ENCODE assay signal across 8 mouse cellular contexts in the genomic region with DNA sequence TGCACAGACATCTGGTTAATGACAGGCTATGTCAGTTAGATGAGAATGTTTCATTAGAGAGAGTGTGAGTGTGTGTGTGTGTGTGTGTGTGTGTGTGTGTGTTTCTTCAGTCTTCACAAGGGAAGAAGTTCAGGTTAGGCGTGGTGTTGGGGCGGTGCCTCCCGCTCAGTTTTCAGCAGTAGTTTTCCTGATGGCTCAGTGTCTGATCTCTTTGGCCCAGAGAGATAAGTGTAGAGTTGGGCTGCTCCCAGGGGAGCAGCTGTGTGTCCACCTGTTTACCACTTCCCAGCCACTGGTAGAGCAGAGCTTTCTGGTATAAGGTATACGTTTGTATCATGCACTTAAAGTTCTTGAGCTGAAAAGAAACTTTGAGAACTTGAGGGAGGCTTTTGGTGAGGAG. TPM values are rescaled to one million over a fixed set of nuclear protein-coding genes. Genes with fewer than 3 reads are reported as not detected.
DNase-seq lines count a peak whose midpoint lies in the region; ATAC-seq and TF ChIP-seq lines count a peak whose summit lies in the region.

No protein-coding gene starts in this region.

- peaks cover 25% of the 10 kb centered on the region for H3K4me1 ChIP-seq in embryonic facial prominence, embryonic 12.5 days
- H3K4me1 ChIP-seq in intestine, embryonic 16.5 days (ENCODE audit: control insufficient read depth, insufficient read depth, low read length): peaks cover 24% of the 10 kb centered on the region
- peaks cover 38% of the 10 kb centered on the region for H3K4me1 ChIP-seq in neural tube, embryonic 12.5 days

- H3K27ac ChIP-seq in layer of hippocampus, adult 2 months: peak overlapping the region; percentile 93
- no peak overlapping the region for H3K27ac ChIP-seq in embryonic facial prominence, embryonic 12.5 days
- H3K27ac ChIP-seq in intestine, embryonic 16.5 days (ENCODE audit: low read length): no peak overlapping the region
- no peak overlapping the region for H3K27ac ChIP-seq in neural tube, embryonic 12.5 days

- peaks cover 20% of the 10 kb centered on the region for H3K36me3 ChIP-seq in embryonic facial prominence, embryonic 12.5 days
- peaks cover 3% of the 10 kb centered on the region; the same call in 1 of the 2 replicates for H3K36me3 ChIP-seq in intestine, embryonic 16.5 days (ENCODE audit: control insufficient read depth, insufficient read depth, low read length)
- H3K36me3 ChIP-seq in neural tube, embryonic 12.5 days: peaks cover 17% of the 10 kb centered on the region

- no peak for TF ChIP-seq CTCF in layer of hippocampus, adult 2 months (conservative IDR thresholded peaks at IDR 0.05)

- no peaks in the 10 kb centered on the region for H3K27me3 ChIP-seq in embryonic facial prominence, embryonic 12.5 days
- H3K27me3 ChIP-seq in intestine, embryonic 16.5 days (replicated peaks; ENCODE audit: control insufficient read depth, insufficient read depth, low read length): no peaks in the 10 kb centered on the region
- no peaks in the 10 kb centered on the region for H3K27me3 ChIP-seq in neural tube, embryonic 12.5 days (replicated peaks)

- peak overlapping the region; percentile 94 for H3K4me2 ChIP-seq in embryonic facial prominence, embryonic 12.5 days (replicated peaks)
- peak overlapping the region; percentile 93 for H3K4me2 ChIP-seq in intestine, embryonic 16.5 days (ENCODE audit: low read depth, low read length)
- H3K4me2 ChIP-seq in neural tube, embryonic 12.5 days (replicated peaks): peak overlapping the region; percentile 98

- H3K4me3 ChIP-seq in layer of hippocampus, adult 2 months: peak overlapping the region; percentile 100
- H3K4me3 ChIP-seq in embryonic facial prominence, embryonic 12.5 days: peak overlapping the region; percentile 100
- peak overlapping the region; percentile 97; the same call in 1 of the 2 replicates for H3K4me3 ChIP-seq in intestine, embryonic 16.5 days (ENCODE audit: low read length)
- peak overlapping the region; percentile 92; the same call in 1 of the 2 replicates for H3K4me3 ChIP-seq in neural tube, embryonic 12.5 days

- no peak for DNase-seq in layer of hippocampus, adult 2 months (ENCODE audit: low spot score in 2 of 2)
- DNase-seq in layer of hippocampus, postnatal 36 days: no peak
- no peak for DNase-seq in frontal cortex, postnatal 10 days (ENCODE audit: low spot score in 2 of 2)
- no peak for DNase-seq in natural killer cell, adult 2 months (ENCODE audit: low spot score in 2 of 2)

- no peaks in the 10 kb centered on the region for H3K9me3 ChIP-seq in embryonic facial prominence, embryonic 12.5 days
- no peaks in the 10 kb centered on the region for H3K9me3 ChIP-seq in intestine, embryonic 16.5 days (ENCODE audit: control insufficient read depth, low read length)
- H3K9me3 ChIP-seq in neural tube, embryonic 12.5 days: no peaks in the 10 kb centered on the region

- no peak for ATAC-seq in embryonic facial prominence, embryonic 12.5 days (ENCODE audit: insufficient number of reproducible peaks, insufficient read depth, low FRiP score, low TSS enrichment)
- no peak for ATAC-seq in intestine, embryonic 16.5 days
- no peak for ATAC-seq in neural tube, embryonic 12.5 days (ENCODE audit: low FRiP score, low read depth)
- no peak for ATAC-seq in monocyte, adult 5-6 weeks (replicated peaks; ENCODE audit: insufficient number of reproducible peaks, low FRiP score, low TSS enrichment, poor library complexity, severe bottlenecking)

- H3K9ac ChIP-seq in embryonic facial prominence, embryonic 12.5 days: peak overlapping the region; percentile 99
- peak overlapping the region; percentile 42 for H3K9ac ChIP-seq in intestine, embryonic 16.5 days (ENCODE audit: low read depth, low read length)
- H3K9ac ChIP-seq in neural tube, embryonic 12.5 days: peak overlapping the region; percentile 97; the same call in 1 of the 2 replicates

- 81% methylated on average over 4 of the region's 4 CpGs for WGBS in embryonic facial prominence, embryonic 12.5 days
- WGBS in intestine, embryonic 16.5 days: 64% methylated on average over 4 of the region's 4 CpGs
- WGBS in neural tube, embryonic 12.5 days: 88% methylated on average over 4 of the region's 4 CpGs

RNA-seq across cellular contexts. Expression of a gene that starts 1.6 kb away (rescaled TPM):
- 100 to 1,000 TPM; 309 to 325 TPM for total RNA-seq in layer of hippocampus, adult 2 months (2021)
- 100 to 1,000 TPM; 272 to 282 TPM for total RNA-seq in layer of hippocampus, postnatal 36 days (2021)
- polyA plus RNA-seq in embryonic facial prominence, embryonic 12.5 days (2016; fragmentation: Nextera tagmentation; extraction: Ambion mirVana): 206 and 217 TPM in 2 replicates
- 211 and 233 TPM in 2 replicates for polyA plus RNA-seq in intestine, embryonic 16.5 days (2015; fragmentation: Nextera tagmentation; extraction: Ambion mirVana)
- polyA plus RNA-seq in neural tube, embryonic 12.5 days (2016; fragmentation: Nextera tagmentation; extraction: Ambion mirVana): 186 and 216 TPM in 2 replicates
- total RNA-seq in monocyte, adult 5-6 weeks (2017): 46.6 to 76.8 TPM (median 71.5 TPM) in 3 replicates

RNA-seq across cellular contexts. Expression of a gene that starts 19.8 kb away (rescaled TPM):
- 10 to 100 TPM; 39.4 to 47.0 TPM for total RNA-seq in layer of hippocampus, adult 2 months (2021)
- 10 to 100 TPM; 32.0 to 37.8 TPM for total RNA-seq in layer of hippocampus, postnatal 36 days (2021)
- polyA plus RNA-seq in embryonic facial prominence, embryonic 12.5 days (2016; fragmentation: Nextera tagmentation; extraction: Ambion mirVana): 38.7 and 41.4 TPM in 2 replicates
- polyA plus RNA-seq in intestine, embryonic 16.5 days (2015; fragmentation: Nextera tagmentation; extraction: Ambion mirVana): 24.3 and 27.1 TPM in 2 replicates
- polyA plus RNA-seq in neural tube, embryonic 12.5 days (2016; fragmentation: Nextera tagmentation; extraction: Ambion mirVana): 29.6 and 32.9 TPM in 2 replicates
- 9.6 to 18.6 TPM (median 15.9 TPM) in 3 replicates for total RNA-seq in monocyte, adult 5-6 weeks (2017)

RNA-seq across cellular contexts. Expression of a gene that starts 29.7 kb away (rescaled TPM):
- 100 to 1,000 TPM; 305 to 320 TPM for total RNA-seq in layer of hippocampus, adult 2 months (2021)
- 100 to 1,000 TPM; 286 to 292 TPM for total RNA-seq in layer of hippocampus, postnatal 36 days (2021)
- polyA plus RNA-seq in embryonic facial prominence, embryonic 12.5 days (2016; fragmentation: Nextera tagmentation; extraction: Ambion mirVana): 0.49 and 0.55 TPM in 2 replicates
- 0.15 and 0.21 TPM in 2 replicates for polyA plus RNA-seq in intestine, embryonic 16.5 days (2015; fragmentation: Nextera tagmentation; extraction: Ambion mirVana)
- polyA plus RNA-seq in neural tube, embryonic 12.5 days (2016; fragmentation: Nextera tagmentation; extraction: Ambion mirVana): 1.2 and 1.8 TPM in 2 replicates
- not detected in 3 replicates for total RNA-seq in monocyte, adult 5-6 weeks (2017)

RNA-seq across cellular contexts. Expression of a gene that starts 38.3 kb away (rescaled TPM):
- 1 to 10 TPM in 1 of 2 experiments, under 1 TPM in 1; 0.59 to 1.1 TPM for total RNA-seq in layer of hippocampus, adult 2 months (2021)
- total RNA-seq in layer of hippocampus, postnatal 36 days (2021): under 1 TPM; 0.67 to 0.83 TPM
- polyA plus RNA-seq in embryonic facial prominence, embryonic 12.5 days (2016; fragmentation: Nextera tagmentation; extraction: Ambion mirVana): 0.05 and 0.18 TPM in 2 replicates
- 0.07 and 0.21 TPM in 2 replicates for polyA plus RNA-seq in intestine, embryonic 16.5 days (2015; fragmentation: Nextera tagmentation; extraction: Ambion mirVana)
- polyA plus RNA-seq in neural tube, embryonic 12.5 days (2016; fragmentation: Nextera tagmentation; extraction: Ambion mirVana): 0.05 TPM in 1 of 2 replicates, not detected in the other
- total RNA-seq in monocyte, adult 5-6 weeks (2017): 0.11 to 0.29 TPM in 2 of 3 replicates, not detected in the other

RNA-seq across cellular contexts. Expression of a gene that starts 52.2 kb away (rescaled TPM):
- 10 to 100 TPM; 20.8 to 22.8 TPM for total RNA-seq in layer of hippocampus, adult 2 months (2021)
- 10 to 100 TPM; 19.5 to 21.9 TPM for total RNA-seq in layer of hippocampus, postnatal 36 days (2021)
- 10.2 and 10.4 TPM in 2 replicates for polyA plus RNA-seq in embryonic facial prominence, embryonic 12.5 days (2016; fragmentation: Nextera tagmentation; extraction: Ambion mirVana)
- 3.7 and 4.0 TPM in 2 replicates for polyA plus RNA-seq in intestine, embryonic 16.5 days (2015; fragmentation: Nextera tagmentation; extraction: Ambion mirVana)
- polyA plus RNA-seq in neural tube, embryonic 12.5 days (2016; fragmentation: Nextera tagmentation; extraction: Ambion mirVana): 10.1 and 10.7 TPM in 2 replicates
- 2.2 to 10.0 TPM (median 2.6 TPM) in 3 replicates for total RNA-seq in monocyte, adult 5-6 weeks (2017)

Comparison
In these comparisons a context has a peak if more than half of its experiments do, and no peak if none do; other contexts are left out.
1. H3K9ac ChIP-seq: peak in every context shown above with its lines; median percentile 99 in embryonic facial prominence, embryonic 12.5 days; 97 in neural tube, embryonic 12.5 days; 42 in intestine, embryonic 16.5 days.
2. RNA of a gene that starts 29.7 kb away (total RNA-seq): 305 to 320 TPM in layer of hippocampus, adult 2 months and 286 to 292 TPM in layer of hippocampus, postnatal 36 days; not detected in monocyte, adult 5-6 weeks; every median in the first group is over 100 times any median in the second.
3. Peak in every context shown above with its lines, with median percentiles within 50 percentile points of each other: H3K4me3 ChIP-seq and H3K4me2 ChIP-seq.